Mouse (Mus musculus): ENCODE results near the gene Aldh9a1. TPM values are rescaled to one million over a fixed set of nuclear protein-coding genes. Genes with fewer than 3 reads are reported as not detected.
A peak's percentile ranks its signal among the peaks of the same experiment; 100 is the strongest.

Gene Aldh9a1
- polyA plus RNA-seq, 2 experiments: 32.7 to 46.7 TPM

- Histone ChIP-seq H3K9me3 (ENCODE audit: control insufficient read depth, low read length) (no peaks in the 10 kb centered on the region), H3K27me3 (ENCODE audit: control insufficient read depth, insufficient read depth, low read length) (no peaks in the 10 kb centered on the region), H3K27ac (replicated peaks; ENCODE audit: low read depth, low read length) (no peak overlapping the region), H3K4me2 (replicated peaks; ENCODE audit: low read depth, low read length, severe bottlenecking) (no peak overlapping the region), H3K36me3 (ENCODE audit: control insufficient read depth, insufficient read depth, low read length) (peaks cover 55% of the 10 kb centered on the region), H3K4me1 (ENCODE audit: control insufficient read depth, insufficient read depth, low read length) (no peaks in the 10 kb centered on the region), H3K4me3 (replicated peaks; ENCODE audit: low read length) (no peak overlapping the region), H3K9ac (ENCODE audit: low read depth, low read length, severe bottlenecking) (no peak overlapping the region)
- ATAC-seq (ENCODE audit: low FRiP score, low read depth): no peak
- no peak for TF ChIP-seq POLR2A (IDR thresholded peaks at IDR 0.05; ENCODE audit: borderline replicate concordance, extremely low read depth, insufficient read depth, insufficient read length)
- no peak for DNase-seq (ENCODE audit: low spot score)
- WGBS: 91% methylated on average over 6 of the region's 6 CpGs
These were observed 21.0 kb upstream of the Aldh9a1 start for GRCm38 (mm10) chr1:167328776-167329175.

- no peak for DNase-seq (ENCODE audit: low spot score)
These were observed 18.7 kb upstream of the Aldh9a1 start for GRCm38 (mm10) chr1:167331106-167331505.

GRCm38 (mm10) chr1:167336398-167336797, 13.4 kb upstream of the Aldh9a1 start:
- WGBS: 91% methylated on average over 3 of the region's 3 CpGs

More at GRCm38 (mm10) chr1:167331106-167331505, 18.7 kb upstream of the Aldh9a1 start:
- ATAC-seq (ENCODE audit: low FRiP score, low read depth): no peak
- Histone ChIP-seq H3K27ac (replicated peaks; ENCODE audit: low read depth, low read length) (no peak overlapping the region), H3K27me3 (ENCODE audit: control insufficient read depth, insufficient read depth, low read length) (no peaks in the 10 kb centered on the region), H3K4me1 (ENCODE audit: control insufficient read depth, insufficient read depth, low read length) (no peaks in the 10 kb centered on the region), H3K9ac (ENCODE audit: low read depth, low read length, severe bottlenecking) (no peak overlapping the region), H3K36me3 (ENCODE audit: control insufficient read depth, insufficient read depth, low read length) (peaks cover 47% of the 10 kb centered on the region), H3K4me3 (replicated peaks; ENCODE audit: low read length) (no peak overlapping the region), H3K4me2 (replicated peaks; ENCODE audit: low read depth, low read length, severe bottlenecking) (no peak overlapping the region), H3K9me3 (ENCODE audit: control insufficient read depth, low read length) (no peaks in the 10 kb centered on the region)
- WGBS: 93% methylated on average over 8 of the region's 8 CpGs
- no peak for TF ChIP-seq POLR2A (IDR thresholded peaks at IDR 0.05; ENCODE audit: borderline replicate concordance, extremely low read depth, insufficient read depth, insufficient read length)

GRCm38 (mm10) chr1:167337463-167338095, 12.2 kb upstream of the Aldh9a1 start:
- H3K9me3 ChIP-seq (ENCODE audit: control insufficient read depth, low read length): no peaks in the 10 kb centered on the region
- DNase-seq (ENCODE audit: low spot score) (peak; percentile 90), ATAC-seq (ENCODE audit: low FRiP score, low read depth) (peak; percentile 67; the same call in 1 of the 2 replicates)
- H3K27ac ChIP-seq (replicated peaks; ENCODE audit: low read depth, low read length): no peak overlapping the region
- H3K4me2 ChIP-seq (replicated peaks; ENCODE audit: low read depth, low read length, severe bottlenecking): no peak overlapping the region
- H3K36me3 ChIP-seq (ENCODE audit: control insufficient read depth, insufficient read depth, low read length): peaks cover 10% of the 10 kb centered on the region; the same call in 1 of the 2 replicates
- H3K4me1 ChIP-seq (ENCODE audit: control insufficient read depth, insufficient read depth, low read length): no peaks in the 10 kb centered on the region
- H3K9ac ChIP-seq (ENCODE audit: low read depth, low read length, severe bottlenecking): no peak overlapping the region
- no peaks in the 10 kb centered on the region for H3K27me3 ChIP-seq (ENCODE audit: control insufficient read depth, insufficient read depth, low read length)
- no peak overlapping the region for H3K4me3 ChIP-seq (replicated peaks; ENCODE audit: low read length)
- TF ChIP-seq POLR2A (IDR thresholded peaks at IDR 0.05; ENCODE audit: borderline replicate concordance, extremely low read depth, insufficient read depth, insufficient read length): no peak
- 21% methylated on average over 12 of the region's 12 CpGs for WGBS

More at GRCm38 (mm10) chr1:167336398-167336797, 13.4 kb upstream of the Aldh9a1 start:
- Histone ChIP-seq H3K9me3 (ENCODE audit: control insufficient read depth, low read length) (no peaks in the 10 kb centered on the region), H3K4me1 (ENCODE audit: control insufficient read depth, insufficient read depth, low read length) (no peaks in the 10 kb centered on the region), H3K27me3 (ENCODE audit: control insufficient read depth, insufficient read depth, low read length) (no peaks in the 10 kb centered on the region), H3K9ac (ENCODE audit: low read depth, low read length, severe bottlenecking) (no peak overlapping the region), H3K4me3 (replicated peaks; ENCODE audit: low read length) (no peak overlapping the region), H3K4me2 (replicated peaks; ENCODE audit: low read depth, low read length, severe bottlenecking) (no peak overlapping the region), H3K27ac (replicated peaks; ENCODE audit: low read depth, low read length) (no peak overlapping the region), H3K36me3 (ENCODE audit: control insufficient read depth, insufficient read depth, low read length) (peaks cover 20% of the 10 kb centered on the region)
- DNase-seq (ENCODE audit: low spot score): no peak
- TF ChIP-seq POLR2A (IDR thresholded peaks at IDR 0.05; ENCODE audit: borderline replicate concordance, extremely low read depth, insufficient read depth, insufficient read length): no peak
- ATAC-seq (ENCODE audit: low FRiP score, low read depth): no peak

- WGBS: 79% methylated on average over 7 of the region's 9 CpGs
- no peak for TF ChIP-seq POLR2A (IDR thresholded peaks at IDR 0.05; ENCODE audit: borderline replicate concordance, extremely low read depth, insufficient read depth, insufficient read length)
- no peak for ATAC-seq (ENCODE audit: low FRiP score, low read depth)
- no peaks in the 10 kb centered on the region for H3K9me3 ChIP-seq (ENCODE audit: control insufficient read depth, low read length)
- no peak overlapping the region for H3K4me2 ChIP-seq (replicated peaks; ENCODE audit: low read depth, low read length, severe bottlenecking)
- H3K4me1 ChIP-seq (ENCODE audit: control insufficient read depth, insufficient read depth, low read length): no peaks in the 10 kb centered on the region
- no peaks in the 10 kb centered on the region for H3K27me3 ChIP-seq (ENCODE audit: control insufficient read depth, insufficient read depth, low read length)
- DNase-seq (ENCODE audit: low spot score): no peak
- no peak overlapping the region for H3K27ac ChIP-seq (replicated peaks; ENCODE audit: low read depth, low read length)
- H3K9ac ChIP-seq (ENCODE audit: low read depth, low read length, severe bottlenecking): no peak overlapping the region
- H3K36me3 ChIP-seq (ENCODE audit: control insufficient read depth, insufficient read depth, low read length): no peaks in the 10 kb centered on the region
- no peak overlapping the region for H3K4me3 ChIP-seq (replicated peaks; ENCODE audit: low read length)
These were observed 10.5 kb upstream of the Aldh9a1 start for GRCm38 (mm10) chr1:167339177-167339781.

Data from limb, embryonic 14.5 days (tissue).